Mouse (Mus musculus) thymus, adult 18-20 months (tissue): ENCODE data around the gene Oard1.

Source experiments
- DNase-seq, 2 experiments: peaks; one replicate each; pipeline ENCODE4 v3.0.0; 2022; ENCODE audit warnings: mixed read lengths in 2 of 2

Oard1 gene

DNA sequence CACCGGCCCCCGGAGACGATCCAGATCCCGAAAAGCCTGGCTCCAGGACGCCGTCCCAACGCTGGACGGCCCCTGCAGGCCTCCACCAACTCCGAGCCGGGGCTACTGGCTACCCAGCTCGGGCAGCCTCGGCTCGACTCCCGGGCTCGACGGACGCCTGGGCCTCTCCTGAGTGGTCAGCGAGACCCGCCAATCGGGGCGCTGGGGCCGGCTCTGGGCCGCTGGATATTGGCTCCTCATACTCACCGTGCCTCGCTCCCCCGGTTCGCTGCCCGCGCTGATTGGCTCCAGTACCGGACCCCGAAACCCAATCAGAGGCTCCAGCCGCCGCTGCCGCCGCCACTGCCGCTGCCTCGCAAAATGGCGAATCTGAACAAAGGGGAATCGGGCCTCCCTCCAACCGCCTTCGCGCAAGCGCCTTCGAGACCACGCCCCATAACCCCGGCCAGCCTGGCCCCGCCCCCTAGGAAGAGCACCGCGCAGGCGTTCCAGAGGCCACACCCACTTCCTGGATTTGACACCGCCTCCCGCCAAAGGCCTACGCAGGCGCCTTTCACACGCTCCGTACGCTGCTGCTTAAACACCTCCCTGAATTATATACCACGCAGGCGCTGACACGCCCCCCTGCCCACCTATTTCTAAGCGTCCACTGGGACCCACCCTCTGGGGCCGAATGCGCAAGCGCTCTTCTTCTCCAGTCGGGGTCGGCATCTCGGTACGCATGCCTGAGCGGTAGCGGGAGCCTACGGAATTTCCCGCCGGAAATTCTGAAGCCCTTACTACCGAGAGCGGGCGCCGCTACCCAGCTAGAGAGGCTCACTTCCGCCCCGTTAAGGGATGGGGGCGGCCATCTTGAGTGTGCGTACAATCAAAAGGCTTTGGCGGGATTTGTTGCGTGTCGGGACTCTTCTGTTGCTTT, at the start of gene Oard1, which contains the start of gene Nfya:
Gene Oard1 (plus strand): TSS at position 635 of the 919 bp plus-strand sequence.
Gene Nfya (minus strand): TSS at position 527 of the 919 bp plus-strand sequence.
- DNase-seq, result peak; percentile 99 to 100

DNA sequence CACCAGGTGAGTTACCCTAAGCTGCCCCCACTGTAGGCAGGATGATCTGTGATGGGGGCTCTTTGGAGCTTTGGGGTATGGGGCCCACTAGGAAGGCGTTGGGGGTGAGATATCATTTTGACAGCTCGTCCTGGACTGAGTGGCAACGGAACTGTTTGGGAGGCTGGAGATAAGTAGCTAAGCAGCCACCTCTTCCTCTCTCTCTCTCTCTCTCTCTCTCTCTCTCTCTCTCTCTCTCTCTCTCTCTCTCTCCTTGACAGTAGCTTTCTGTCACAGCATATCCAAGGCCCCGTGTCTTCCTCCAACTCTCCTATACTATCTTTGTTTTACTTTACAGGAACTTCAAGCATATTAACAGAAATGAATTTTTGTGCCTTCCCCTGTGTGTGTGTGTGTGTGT, 49.4 kb upstream of the Oard1 start:
- no peak for DNase-seq

DNA sequence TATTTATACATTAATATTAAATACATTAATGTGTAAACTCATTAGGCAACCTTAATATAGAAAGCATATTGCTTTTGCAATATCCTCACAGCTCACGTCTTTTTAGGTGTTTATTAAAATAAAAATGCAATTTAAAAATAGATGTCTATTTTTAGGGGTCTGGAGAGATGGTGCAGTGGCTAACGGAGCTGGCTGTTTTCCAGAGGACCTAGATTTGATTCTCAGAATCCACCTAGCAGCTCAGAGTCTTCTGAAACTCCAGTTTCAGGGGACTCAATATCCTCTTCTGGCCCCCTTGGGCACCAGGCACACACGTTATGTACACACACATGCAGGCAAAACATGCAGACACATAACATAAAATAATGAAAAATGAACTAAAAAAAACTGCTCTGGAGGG, 47.5 kb upstream of the Oard1 start:
- no peak for DNase-seq

DNA sequence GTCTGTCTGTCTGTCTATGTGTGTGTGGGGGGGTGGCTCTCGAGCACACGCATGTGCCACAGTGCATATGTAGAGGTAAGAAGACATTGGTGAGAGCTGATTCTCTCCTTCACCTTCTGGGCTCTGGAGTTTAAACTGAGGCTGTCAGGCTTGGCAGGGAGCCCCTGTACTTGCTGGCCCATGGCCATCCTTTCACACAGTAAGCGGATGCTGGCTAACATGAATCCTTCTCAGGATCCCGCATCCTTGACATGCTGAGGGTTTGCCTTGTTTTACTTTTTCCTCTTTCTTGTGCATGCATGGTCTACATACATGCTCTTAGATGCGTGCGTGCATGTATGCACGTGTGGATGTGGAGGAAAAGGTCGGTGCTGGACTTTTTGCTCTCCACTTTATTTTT, 46.8 kb upstream of the Oard1 start:
- DNase-seq, result no peak

DNA sequence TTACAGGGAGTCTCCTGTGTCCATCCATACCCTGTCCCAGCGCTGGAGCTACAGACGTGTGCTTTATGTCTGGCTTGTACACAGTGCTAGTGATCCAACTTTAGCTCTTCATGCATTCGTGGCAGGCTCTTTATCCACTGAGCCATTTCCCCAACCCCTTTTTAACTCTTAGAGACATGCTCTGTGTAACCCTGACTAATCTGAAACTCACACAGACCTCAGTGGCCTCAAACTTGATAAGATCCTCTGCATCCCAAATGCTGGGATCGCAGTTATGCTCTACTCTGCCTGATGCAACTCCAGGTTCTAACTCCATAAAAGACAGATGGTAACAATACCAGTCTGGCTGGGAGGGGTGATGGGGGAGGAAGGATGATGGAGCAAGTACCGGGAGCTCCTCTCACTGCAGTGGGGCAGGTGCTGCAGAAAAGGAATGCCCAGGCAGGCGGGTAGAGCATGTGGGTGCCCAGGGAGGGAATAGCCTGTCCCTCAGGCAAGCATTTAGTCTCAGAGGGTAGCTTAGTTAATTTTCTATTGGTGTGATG, 46.3 kb upstream of the Oard1 start:
- DNase-seq, result no peak

DNA sequence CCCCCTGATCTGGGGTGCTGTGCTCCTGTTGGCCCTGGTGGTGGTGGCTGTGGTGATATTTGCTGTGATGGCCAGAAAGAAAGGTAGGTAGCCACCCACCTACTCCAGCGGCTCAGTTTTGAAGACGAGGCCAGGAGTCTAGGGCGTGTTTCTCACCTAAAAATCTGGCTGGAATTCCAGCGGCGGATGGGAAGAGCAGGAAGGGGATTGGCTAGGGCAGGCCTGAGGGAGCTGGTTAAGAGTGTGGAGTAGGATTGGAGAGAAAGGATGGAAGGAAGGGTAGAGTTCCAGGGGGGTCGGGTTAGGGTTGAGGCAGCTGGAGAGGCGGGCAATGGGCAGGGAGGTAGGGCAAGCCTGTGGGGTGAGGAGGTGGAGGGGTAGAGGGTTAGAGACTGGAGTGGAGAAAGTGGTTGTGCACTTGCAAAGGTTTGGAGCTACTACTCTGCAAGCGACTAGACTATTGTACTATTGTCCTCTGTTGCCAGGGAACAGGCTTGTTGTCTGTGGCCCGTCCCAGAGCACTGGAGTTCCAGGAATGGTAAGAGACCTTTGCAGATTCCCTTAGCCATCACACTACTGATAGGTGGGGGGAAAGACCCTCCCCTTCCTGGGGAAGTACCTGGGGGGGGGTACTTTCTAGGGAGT, 44.2 kb upstream of the Oard1 start:
- no peak for DNase-seq

DNA sequence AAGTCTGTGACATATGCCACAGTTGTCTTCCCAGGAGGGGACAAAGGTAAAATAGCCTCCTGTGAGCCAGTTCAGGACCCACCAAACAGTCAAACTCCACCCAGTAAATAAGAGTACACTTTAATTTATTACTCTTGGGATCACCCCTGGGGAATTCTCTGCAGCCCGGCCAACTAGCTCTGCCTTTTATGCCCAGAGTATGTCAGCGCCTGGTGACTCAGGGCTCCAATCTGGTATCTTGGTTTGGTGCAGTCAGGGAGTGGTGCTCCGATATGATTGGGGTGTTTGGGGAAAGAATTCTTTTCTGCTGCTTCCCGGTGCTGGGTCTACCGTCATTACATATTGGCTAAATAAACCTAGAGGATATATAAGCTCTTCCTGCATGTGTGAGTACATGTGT, 43.0 kb upstream of the Oard1 start:
- DNase-seq, result no peak

DNA sequence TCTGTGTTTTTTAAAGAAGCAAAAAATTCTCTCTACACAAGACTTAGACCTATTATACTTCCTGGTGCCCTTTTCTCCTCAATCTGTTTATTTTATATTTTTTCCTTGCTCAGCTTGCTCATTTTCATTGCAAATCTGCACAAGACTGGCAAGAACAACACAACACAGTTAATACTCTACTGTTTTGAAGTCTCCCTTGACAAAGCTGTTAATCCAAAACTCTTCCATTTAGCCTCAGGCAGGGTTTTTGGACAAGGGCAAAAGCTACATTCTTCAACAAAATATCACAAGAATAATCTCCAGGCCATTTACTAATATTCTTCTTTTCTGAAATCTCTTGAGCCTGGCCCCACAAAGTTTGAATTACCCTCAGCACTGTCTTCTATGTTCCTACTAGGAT, 38.2 kb upstream of the Oard1 start:
- no peak for DNase-seq

DNA sequence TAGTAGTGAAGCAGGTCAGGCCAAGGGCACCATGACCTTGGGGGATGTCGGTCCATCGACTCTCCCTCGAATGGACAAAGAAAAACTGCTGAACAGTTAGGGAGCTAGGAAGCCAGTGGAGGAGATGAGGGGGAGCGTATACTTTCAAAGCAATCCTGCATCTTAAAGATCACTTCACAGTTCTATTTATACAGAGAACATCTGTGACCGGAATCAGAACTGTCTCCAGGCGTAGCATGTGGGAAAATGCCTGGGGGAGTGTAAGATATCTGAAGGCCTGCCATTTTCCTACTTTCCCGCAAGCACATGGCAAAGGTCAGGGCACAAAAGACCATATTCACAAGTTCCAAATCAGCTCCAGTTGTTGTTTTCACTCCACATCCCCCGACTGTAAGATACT, 36.8 kb upstream of the Oard1 start:
- no peak for DNase-seq

DNA sequence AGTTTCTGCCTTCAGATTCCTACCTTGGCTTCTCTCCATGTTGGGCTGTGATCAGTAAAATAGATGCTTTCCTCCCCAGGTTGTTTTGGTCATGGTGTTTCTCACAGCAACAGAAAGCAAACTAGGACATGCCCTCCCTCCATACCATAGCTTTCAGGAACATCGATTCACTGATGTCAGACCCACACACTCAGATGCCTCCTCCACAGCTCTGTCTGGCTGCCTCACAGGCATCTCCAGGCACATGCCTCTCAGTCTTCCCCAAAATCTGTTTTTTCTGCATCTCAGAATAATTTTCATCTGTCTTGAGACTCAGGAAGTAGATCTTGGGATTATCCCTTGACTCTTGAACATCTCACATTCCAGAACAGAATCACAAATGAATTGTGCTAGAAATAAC, 33.7 kb upstream of the Oard1 start:
- no peak for DNase-seq

DNA sequence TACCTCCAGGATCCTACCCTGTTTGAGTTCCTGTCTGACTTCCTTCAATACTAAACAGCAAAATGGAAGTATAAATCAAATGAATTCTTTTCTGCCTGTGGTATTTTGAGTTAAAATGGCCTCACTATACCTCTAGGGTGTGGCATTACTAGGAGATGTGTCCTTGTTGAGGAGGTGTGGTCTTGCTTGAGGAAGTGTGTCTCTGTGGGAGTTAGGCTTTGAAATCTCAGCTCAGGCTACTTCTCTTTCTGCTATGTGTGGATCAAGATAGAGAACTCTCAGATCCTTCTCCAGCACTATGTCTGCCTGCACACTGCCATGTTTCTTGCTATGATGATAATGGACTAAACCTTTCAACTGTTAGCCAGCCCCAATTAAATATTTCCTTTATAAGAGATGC, 30.8 kb upstream of the Oard1 start:
- DNase-seq, result no peak

DNA sequence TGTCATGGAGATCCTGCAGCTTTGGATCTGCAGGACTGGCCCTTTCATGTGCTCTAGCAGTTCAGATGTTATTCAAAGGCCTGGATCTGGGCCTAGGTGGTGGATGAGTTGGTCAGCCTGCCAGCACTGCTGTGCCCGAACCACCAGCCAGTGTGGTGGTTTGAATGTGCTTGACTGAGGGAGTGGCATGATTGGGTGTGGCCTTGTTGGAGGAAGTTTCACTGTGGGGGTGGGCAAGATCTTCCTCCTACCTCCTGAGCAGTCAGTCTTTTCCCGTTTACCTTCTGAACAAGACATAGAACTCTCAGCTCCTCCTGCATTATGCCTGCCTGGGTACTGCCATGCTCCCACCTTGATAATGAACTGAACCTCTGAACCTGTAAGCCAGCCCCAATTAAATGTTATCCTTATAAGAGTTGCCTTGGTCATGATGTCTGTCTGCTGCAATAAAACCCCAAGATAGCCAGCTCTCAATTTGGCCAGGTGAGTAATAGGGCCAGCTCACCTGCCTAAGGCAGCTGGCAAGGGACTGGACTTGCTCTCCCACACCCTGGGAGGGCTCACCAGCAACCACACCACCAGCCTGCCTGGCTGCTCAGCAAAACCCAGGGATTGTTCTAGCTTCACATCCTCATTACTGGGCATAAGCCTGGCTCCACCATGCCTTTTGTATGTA, 23.9 kb upstream of the Oard1 start:
- no peak for DNase-seq

DNA sequence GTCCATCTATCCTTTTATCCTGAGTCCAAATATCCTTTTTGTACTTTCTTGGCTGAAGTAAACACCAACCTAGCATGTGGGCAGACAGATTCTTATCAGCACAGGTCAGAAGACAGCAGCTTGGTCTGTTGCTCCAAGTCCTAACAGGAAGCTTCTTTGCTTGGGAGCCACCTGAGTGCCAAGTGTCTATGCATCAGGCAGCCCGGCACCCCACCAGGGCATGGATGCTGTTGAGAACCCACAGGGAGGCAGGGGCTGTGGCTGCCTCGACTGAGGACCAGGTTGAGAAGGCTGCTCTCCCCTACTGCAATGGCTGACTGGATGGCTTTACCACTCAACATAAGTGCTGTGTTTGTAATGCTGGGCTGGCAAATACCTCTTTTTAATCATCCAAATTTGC, 21.1 kb upstream of the Oard1 start:
- no peak for DNase-seq

DNA sequence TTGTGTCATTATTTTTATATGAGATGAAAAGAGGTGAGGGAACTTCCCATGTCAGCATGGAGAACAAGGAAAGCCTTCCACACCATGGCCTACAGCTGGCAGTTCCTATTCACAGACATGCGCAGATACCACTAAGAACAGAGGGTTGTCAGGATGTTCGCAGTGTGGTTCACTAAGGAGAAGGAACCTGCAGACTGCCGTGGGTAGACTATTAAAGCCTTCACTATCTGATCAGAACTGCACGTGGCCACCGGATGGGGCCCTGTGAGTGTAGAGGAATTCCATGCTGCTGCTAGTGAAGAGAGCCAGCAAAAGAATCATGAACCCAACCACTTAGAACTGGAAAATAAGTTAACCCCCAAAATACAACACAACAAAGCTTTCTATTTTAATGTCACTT, 20.4 kb upstream of the Oard1 start:
- no peak for DNase-seq

DNA sequence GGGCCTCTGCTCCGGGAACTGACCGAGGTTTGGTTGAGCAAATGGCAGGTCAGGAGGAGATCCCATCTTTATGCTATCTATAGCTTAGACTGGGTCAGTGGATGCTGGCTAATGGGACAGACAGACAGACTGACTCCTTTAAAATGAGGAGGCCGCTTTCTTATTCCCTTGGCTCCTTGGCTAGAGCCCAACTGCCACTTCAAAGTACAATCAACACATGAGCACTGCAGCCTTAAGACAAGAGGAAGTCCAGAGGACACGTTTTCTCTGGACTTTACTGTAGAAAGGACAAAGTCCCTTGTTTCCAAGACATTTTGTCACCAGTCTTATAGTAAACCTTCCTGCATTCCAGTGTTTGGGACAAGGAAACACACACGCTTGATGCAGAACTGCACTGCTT, 18.4 kb upstream of the Oard1 start:
- no peak for DNase-seq

DNA sequence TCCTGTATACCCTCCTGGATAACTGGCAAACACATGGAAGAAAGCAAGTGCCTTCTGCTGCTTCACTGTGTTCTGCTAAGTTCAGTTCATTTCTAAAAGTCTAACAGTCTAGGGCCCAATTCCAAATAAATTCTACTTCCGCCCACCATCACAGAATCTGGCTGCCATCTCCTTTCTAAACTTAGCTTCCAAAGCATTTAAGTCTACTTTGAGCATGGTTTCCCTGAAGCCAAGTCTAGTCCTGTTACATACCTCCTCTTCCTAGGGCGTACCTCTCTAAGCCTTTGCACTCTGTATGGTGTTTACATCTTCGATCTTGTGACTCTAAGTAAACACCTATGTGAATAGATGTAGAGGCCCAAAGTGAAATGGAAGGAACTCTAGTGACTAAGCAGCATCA, 17.2 kb upstream of the Oard1 start:
- no peak for DNase-seq

DNA sequence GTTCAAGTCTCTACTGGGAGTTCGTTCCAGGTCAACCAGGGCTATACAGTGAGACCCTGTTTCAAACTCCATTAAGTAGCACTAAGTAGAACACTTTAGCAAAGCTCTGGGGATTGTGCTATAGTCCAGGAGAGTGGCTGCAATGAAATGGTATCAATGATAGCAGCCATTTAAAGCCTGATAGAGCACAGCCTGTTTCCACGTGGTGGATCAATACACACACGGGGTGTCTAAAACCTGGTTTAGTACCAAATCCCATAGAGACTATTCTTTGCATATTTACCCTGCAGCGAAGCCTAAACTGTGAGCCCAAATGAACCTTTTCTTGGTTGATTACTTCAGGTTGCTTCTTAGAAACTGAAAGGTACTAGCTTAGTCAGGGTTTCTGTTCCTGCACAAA, 8.1 kb upstream of the Oard1 start:
- no peak for DNase-seq

DNA sequence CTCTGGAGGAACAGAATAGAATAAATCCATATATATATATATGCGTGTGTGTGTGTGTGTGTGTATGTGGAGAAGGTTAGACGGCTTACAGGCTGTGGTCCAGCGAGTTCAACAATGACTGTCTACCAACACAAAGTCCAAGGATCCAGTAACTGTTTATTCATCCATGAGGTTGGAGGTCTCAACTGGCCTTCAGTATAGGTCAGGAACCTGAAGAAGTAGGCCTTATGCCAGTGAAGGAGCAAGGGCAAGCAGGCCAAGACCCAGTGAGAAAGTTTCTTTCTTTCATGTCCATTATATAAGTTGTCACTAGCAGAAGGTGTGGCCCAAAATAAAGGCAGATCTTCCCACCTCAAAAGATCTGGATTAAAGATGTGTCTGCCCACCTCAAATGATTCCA, 7.1 kb upstream of the Oard1 start:
- no peak for DNase-seq

DNA sequence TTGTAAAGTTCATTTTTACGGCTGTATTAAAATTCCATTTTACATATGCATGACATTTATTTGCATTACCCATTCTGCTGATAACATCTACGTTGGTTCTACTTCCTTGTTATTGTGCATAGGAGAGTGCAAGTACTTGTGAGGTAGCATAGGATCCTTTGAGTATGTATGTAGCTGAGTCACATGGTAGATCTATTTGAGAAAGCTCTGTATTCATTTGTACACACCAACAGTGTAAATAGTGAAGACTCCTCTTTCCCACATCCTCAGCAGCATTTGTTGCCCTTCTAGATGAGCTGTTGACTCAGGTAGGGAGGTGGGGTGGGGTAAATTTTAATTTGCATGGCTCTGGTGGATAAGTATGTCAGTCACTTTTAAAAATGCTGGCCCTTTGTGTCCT, 6.0 kb upstream of the Oard1 start:
- no peak for DNase-seq

DNA sequence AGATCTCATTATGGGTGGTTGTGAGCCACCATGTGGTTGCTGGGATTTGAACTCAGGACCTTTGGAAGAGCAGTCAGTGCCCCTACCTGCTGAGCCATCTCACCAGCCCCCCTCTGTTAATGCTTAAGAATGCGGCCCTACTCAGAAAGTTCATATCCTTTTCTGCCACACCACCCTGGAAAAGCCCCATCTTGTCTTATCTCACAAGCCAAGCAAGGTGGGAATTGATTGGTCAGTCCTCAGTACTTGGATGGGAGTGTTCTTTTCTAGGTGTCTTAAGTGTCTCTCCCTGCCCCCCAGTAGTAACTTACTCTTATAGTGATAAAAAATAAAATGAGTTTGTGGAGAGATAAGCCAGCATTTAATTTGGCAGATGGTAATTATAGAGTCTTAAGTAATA, 5.1 kb upstream of the Oard1 start:
- no peak for DNase-seq

DNA sequence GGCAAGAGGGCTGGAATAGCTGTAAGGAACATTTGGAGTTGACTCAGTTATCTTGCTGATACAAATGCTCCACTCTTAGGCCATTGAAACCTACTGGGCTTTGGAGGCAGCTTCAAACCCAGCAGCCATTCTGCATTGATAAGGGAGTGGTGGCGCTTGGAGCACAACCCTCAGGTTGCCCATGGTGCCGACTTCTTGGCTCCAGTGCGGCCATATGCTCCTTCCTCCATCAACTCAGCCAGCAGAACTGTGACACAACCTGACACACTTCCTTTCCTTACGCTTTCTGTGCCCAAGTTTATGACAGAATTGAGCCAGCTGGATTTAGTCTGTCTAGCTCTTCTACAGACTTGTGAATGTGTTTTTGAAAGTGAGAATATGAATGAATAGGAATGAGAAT, 2.7 kb upstream of the Oard1 start:
- no peak for DNase-seq

DNA sequence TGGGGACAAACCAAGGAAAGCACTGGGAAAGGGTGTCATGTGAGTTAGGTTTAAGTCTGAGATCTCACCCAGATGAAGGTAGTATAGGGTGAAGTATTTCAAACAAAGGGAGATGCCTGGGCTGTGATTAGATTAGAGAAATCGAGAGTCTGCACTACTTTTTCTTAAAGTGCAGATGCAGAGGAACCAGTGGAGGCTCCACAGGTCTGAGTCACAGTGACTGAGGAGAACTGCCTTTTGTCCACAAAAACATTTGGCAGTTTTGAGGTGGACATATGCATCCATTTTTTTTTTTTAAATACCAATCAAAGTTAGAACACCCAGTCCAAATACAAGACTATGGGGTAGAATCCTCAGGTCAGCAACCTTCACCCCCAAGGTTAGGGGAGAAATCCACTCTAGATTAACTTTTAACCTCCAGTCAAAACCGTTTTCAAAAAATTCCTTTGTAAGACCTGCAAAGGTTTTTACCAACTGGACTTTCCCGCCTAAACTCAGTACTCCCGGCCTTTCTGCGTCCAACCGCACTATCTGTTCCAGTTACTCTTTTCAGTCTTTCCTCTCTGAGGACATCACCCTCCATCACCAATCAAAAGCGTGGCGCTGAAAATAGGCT, 1.8 kb upstream of the Oard1 start:
- no peak for DNase-seq
